Mouse (Mus musculus): ENCODE measurements around the gene Ccdc62. TPM values are rescaled to one million over a fixed set of nuclear protein-coding genes. Genes with fewer than 3 reads are reported as not detected.

The Ccdc62 gene
- polyA plus RNA-seq, 1 experiment, result 4.7 TPM

GRCm38 (mm10) chr5:124010910-124011655 lies 80.6 kb downstream of the Ccdc62 start:
- no peak overlapping the region for H3ac ChIP-seq (ENCODE audit: control insufficient read depth, insufficient read length)
- peaks cover 38% of the 10 kb centered on the region for H3K79me2 ChIP-seq (ENCODE audit: control insufficient read depth, insufficient read depth)
- no peak overlapping the region for H3K4me3 ChIP-seq
- TF ChIP-seq TCF12 (IDR thresholded peaks at IDR 0.05; ENCODE audit: insufficient read depth, poor library complexity, severe bottlenecking) (no peak), CEBPB (IDR thresholded peaks at IDR 0.05; ENCODE audit: insufficient read depth, poor library complexity, severe bottlenecking) (no peak), POLR2A (IDR thresholded peaks at IDR 0.05; ENCODE audit: insufficient read length, low read depth) (no peak), REST (IDR thresholded peaks at IDR 0.05; ENCODE audit: insufficient read depth, insufficient read length) (no peak), MYOG (IDR thresholded peaks at IDR 0.05; ENCODE audit: control insufficient read depth in 1 of 3, insufficient read depth in 1 of 3, insufficient read length in 2 of 3, low read depth in 2 of 3) (no peak), SRF (IDR thresholded peaks at IDR 0.05; ENCODE audit: control insufficient read depth, insufficient read length, low read depth) (no peak)
- H3K27me3 ChIP-seq (ENCODE audit: control insufficient read depth, insufficient read depth, insufficient read length), result no peaks in the 10 kb centered on the region
- H3K36me3 ChIP-seq (ENCODE audit: control insufficient read depth, insufficient read depth), result peaks cover 10% of the 10 kb centered on the region
- H3K4me2 ChIP-seq (ENCODE audit: low read depth), result no peak overlapping the region

GRCm38 (mm10) chr5:124011927-124012326 lies 81.4 kb downstream of the Ccdc62 start:
- Histone ChIP-seq H3K27me3 (ENCODE audit: control insufficient read depth, insufficient read depth, insufficient read length) (no peaks in the 10 kb centered on the region), H3K79me2 (ENCODE audit: control insufficient read depth, insufficient read depth) (peaks cover 46% of the 10 kb centered on the region), H3K4me3 (no peak overlapping the region), H3K36me3 (ENCODE audit: control insufficient read depth, insufficient read depth) (peaks cover 10% of the 10 kb centered on the region), H3K4me2 (ENCODE audit: low read depth) (no peak overlapping the region), H3ac (ENCODE audit: control insufficient read depth, insufficient read length) (no peak overlapping the region)
- TF ChIP-seq E2F4 (IDR thresholded peaks at IDR 0.05; ENCODE audit: insufficient read depth), result no peak
- TF ChIP-seq TCF12 (IDR thresholded peaks at IDR 0.05; ENCODE audit: insufficient read depth, poor library complexity, severe bottlenecking), result no peak
- no peak for TF ChIP-seq USF1 (IDR thresholded peaks at IDR 0.05; ENCODE audit: low read depth)
- no peak for TF ChIP-seq MAX (IDR thresholded peaks at IDR 0.05; ENCODE audit: low read depth)
- no peak for TF ChIP-seq POLR2AphosphoS2 (IDR thresholded peaks at IDR 0.05; ENCODE audit: insufficient read length, low read depth)
- TF ChIP-seq MYOD1 (IDR thresholded peaks at IDR 0.05; ENCODE audit: control insufficient read depth in 1 of 3, insufficient read length in 2 of 3, low read depth in 2 of 3), result no peak
- no peak for TF ChIP-seq MYOG (IDR thresholded peaks at IDR 0.05; ENCODE audit: control insufficient read depth in 1 of 3, insufficient read depth in 1 of 3, insufficient read length in 2 of 3, low read depth in 2 of 3)
- no peak for TF ChIP-seq TCF3 (IDR thresholded peaks at IDR 0.05; ENCODE audit: insufficient read length, low read depth)
- TF ChIP-seq SRF (IDR thresholded peaks at IDR 0.05; ENCODE audit: control insufficient read depth, insufficient read length, low read depth), result no peak
- TF ChIP-seq REST (IDR thresholded peaks at IDR 0.05; ENCODE audit: insufficient read depth, insufficient read length), result no peak
- TF ChIP-seq POLR2A (IDR thresholded peaks at IDR 0.05; ENCODE audit: insufficient read length, low read depth), result no peak
- TF ChIP-seq CEBPB (IDR thresholded peaks at IDR 0.05; ENCODE audit: insufficient read depth, poor library complexity, severe bottlenecking), result no peak

GRCm38 (mm10) chr5:124012885-124013284 lies 82.4 kb downstream of the Ccdc62 start:
- Histone ChIP-seq H3K36me3 (ENCODE audit: control insufficient read depth, insufficient read depth) (peaks cover 10% of the 10 kb centered on the region), H3K79me2 (ENCODE audit: control insufficient read depth, insufficient read depth) (peaks cover 56% of the 10 kb centered on the region), H3ac (ENCODE audit: control insufficient read depth, insufficient read length) (no peak overlapping the region), H3K4me3 (no peak overlapping the region), H3K27me3 (ENCODE audit: control insufficient read depth, insufficient read depth, insufficient read length) (no peaks in the 10 kb centered on the region), H3K4me2 (ENCODE audit: low read depth) (no peak overlapping the region)
- no peak for TF ChIP-seq E2F4 (IDR thresholded peaks at IDR 0.05; ENCODE audit: insufficient read depth)
- no peak for TF ChIP-seq MYOD1 (IDR thresholded peaks at IDR 0.05; ENCODE audit: control insufficient read depth in 1 of 3, insufficient read length in 2 of 3, low read depth in 2 of 3)
- TF ChIP-seq MYOG (IDR thresholded peaks at IDR 0.05; ENCODE audit: control insufficient read depth in 1 of 3, insufficient read depth in 1 of 3, insufficient read length in 2 of 3, low read depth in 2 of 3), result no peak
- TF ChIP-seq POLR2AphosphoS2 (IDR thresholded peaks at IDR 0.05; ENCODE audit: insufficient read length, low read depth), result no peak
- TF ChIP-seq MAX (IDR thresholded peaks at IDR 0.05; ENCODE audit: low read depth), result no peak
- TF ChIP-seq USF1 (IDR thresholded peaks at IDR 0.05; ENCODE audit: low read depth), result no peak
- TF ChIP-seq TCF12 (IDR thresholded peaks at IDR 0.05; ENCODE audit: insufficient read depth, poor library complexity, severe bottlenecking), result no peak
- no peak for TF ChIP-seq TCF3 (IDR thresholded peaks at IDR 0.05; ENCODE audit: insufficient read length, low read depth)
- no peak for TF ChIP-seq SRF (IDR thresholded peaks at IDR 0.05; ENCODE audit: control insufficient read depth, insufficient read length, low read depth)

DNA sequence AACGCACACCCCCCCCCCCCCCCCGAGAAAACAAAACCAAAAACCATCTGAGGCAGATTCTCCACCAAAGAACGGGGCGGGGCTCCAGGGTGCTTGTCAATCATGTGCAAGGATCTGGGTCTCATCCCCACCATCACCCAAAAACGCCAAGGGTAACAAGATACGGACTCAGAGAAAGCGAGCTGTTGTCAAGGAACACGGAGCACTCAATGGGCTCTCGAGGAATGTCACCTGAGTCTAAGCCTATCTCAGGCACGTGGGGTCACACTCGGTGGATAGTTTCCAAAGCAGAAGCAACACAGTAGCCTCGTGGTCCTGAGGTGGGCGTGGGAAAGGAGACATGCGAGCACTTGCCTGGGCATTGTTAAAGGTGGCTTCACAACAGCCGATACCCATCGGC lies 83.3 kb downstream of the Ccdc62 start:
- H3K27me3 ChIP-seq (ENCODE audit: control insufficient read depth, insufficient read depth, insufficient read length), result no peaks in the 10 kb centered on the region
- H3K4me3 ChIP-seq, result no peak overlapping the region
- H3K4me2 ChIP-seq (ENCODE audit: low read depth), result no peak overlapping the region
- TF ChIP-seq MAX (IDR thresholded peaks at IDR 0.05; ENCODE audit: low read depth) (no peak), E2F4 (IDR thresholded peaks at IDR 0.05; ENCODE audit: insufficient read depth) (no peak), POLR2A (IDR thresholded peaks at IDR 0.05; ENCODE audit: insufficient read length, low read depth) (no peak), POLR2AphosphoS2 (IDR thresholded peaks at IDR 0.05; ENCODE audit: insufficient read length, low read depth) (no peak)
- H3ac ChIP-seq (ENCODE audit: control insufficient read depth, insufficient read length), result no peak overlapping the region
- peaks cover 65% of the 10 kb centered on the region for H3K79me2 ChIP-seq (ENCODE audit: control insufficient read depth, insufficient read depth)
- H3K36me3 ChIP-seq (ENCODE audit: control insufficient read depth, insufficient read depth), result peaks cover 10% of the 10 kb centered on the region

DNA sequence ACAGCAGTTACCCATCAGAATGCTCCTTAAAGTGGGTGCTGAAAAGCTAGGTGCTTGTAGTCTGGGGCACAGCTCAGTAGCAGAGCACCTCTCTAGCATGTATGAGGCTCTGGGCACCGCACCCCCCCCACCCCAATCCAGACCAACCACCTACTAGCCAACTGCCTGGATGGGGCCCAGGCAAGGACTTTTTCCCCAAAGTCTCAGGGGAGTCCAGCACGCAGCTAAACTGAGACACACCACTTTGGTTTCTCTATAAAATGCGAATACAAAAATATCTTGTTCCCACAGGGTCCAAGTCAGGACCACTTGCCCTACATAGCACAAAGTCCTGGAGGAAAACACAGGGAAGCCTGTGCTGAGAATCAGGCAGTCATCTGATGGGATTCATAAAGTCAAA lies 83.7 kb downstream of the Ccdc62 start:
- Histone ChIP-seq H3K79me2 (ENCODE audit: control insufficient read depth, insufficient read depth) (peaks cover 69% of the 10 kb centered on the region), H3K4me3 (no peak overlapping the region), H3K36me3 (ENCODE audit: control insufficient read depth, insufficient read depth) (peaks cover 10% of the 10 kb centered on the region), H3K4me2 (ENCODE audit: low read depth) (no peak overlapping the region), H3K27me3 (ENCODE audit: control insufficient read depth, insufficient read depth, insufficient read length) (no peaks in the 10 kb centered on the region), H3ac (ENCODE audit: control insufficient read depth, insufficient read length) (no peak overlapping the region)
- TF ChIP-seq MYOG (IDR thresholded peaks at IDR 0.05; ENCODE audit: control insufficient read depth in 1 of 3, insufficient read depth in 1 of 3, insufficient read length in 2 of 3, low read depth in 2 of 3) (no peak), POLR2AphosphoS2 (IDR thresholded peaks at IDR 0.05; ENCODE audit: insufficient read length, low read depth) (no peak), CEBPB (IDR thresholded peaks at IDR 0.05; ENCODE audit: insufficient read depth, poor library complexity, severe bottlenecking) (no peak), POLR2A (IDR thresholded peaks at IDR 0.05; ENCODE audit: insufficient read length, low read depth) (no peak), USF1 (IDR thresholded peaks at IDR 0.05; ENCODE audit: low read depth) (no peak), REST (IDR thresholded peaks at IDR 0.05; ENCODE audit: insufficient read depth, insufficient read length) (no peak), MAX (IDR thresholded peaks at IDR 0.05; ENCODE audit: low read depth) (no peak), SRF (IDR thresholded peaks at IDR 0.05; ENCODE audit: control insufficient read depth, insufficient read length, low read depth) (no peak)

All from myocyte (in vitro differentiated cells).